Mouse (Mus musculus) liver, embryonic 12.5 days (tissue): ENCODE measurements around the gene Cul7. TPM values are rescaled to one million over a fixed set of nuclear protein-coding genes. Genes with fewer than 3 reads are reported as not detected.

Experiments used
- ATAC-seq: fragments of 200-750 bp; cut with Nextera tagmentation; 2 replicates; pipeline ENCODE4 v1.8.0; 2017; ENCODE audit warnings: moderate number of reproducible peaks, mild to moderate bottlenecking, moderate library complexity
- H3K27ac ChIP-seq: fragments of 300-500 bp; sonication (generic); 2 replicates; pipeline ENCODE4 v1.5.1; 2016; ENCODE audit warnings: mild to moderate bottlenecking
- H3K27me3 ChIP-seq: fragments of 300-500 bp; sonication (generic); replicated peaks from 2 replicates; pipeline ENCODE4 v1.6.1; 2016; ENCODE audit warnings: mild to moderate bottlenecking, moderate library complexity
- H3K36me3 ChIP-seq: fragments of 300-500 bp; sonication (generic); 2 replicates; pipeline ENCODE4 v1.6.1; 2016; ENCODE audit warnings: mild to moderate bottlenecking, moderate library complexity
- H3K4me1 ChIP-seq: fragments of 300-500 bp; sonication (generic); 2 replicates; pipeline ENCODE4 v1.6.1; 2016
- H3K4me2 ChIP-seq: fragments of 300-500 bp; sonication (generic); 2 replicates; pipeline ENCODE4 v1.6.1; 2016; ENCODE audit warnings: mild to moderate bottlenecking, moderate library complexity
- H3K4me3 ChIP-seq: fragments of 300-500 bp; sonication (generic); 2 replicates; pipeline ENCODE4 v1.5.1; 2016; ENCODE audit warnings: mild to moderate bottlenecking, moderate library complexity
- H3K9ac ChIP-seq: fragments of 300-500 bp; sonication (generic); 2 replicates; pipeline ENCODE4 v1.6.1; 2016; ENCODE audit warnings: mild to moderate bottlenecking, moderate library complexity
- H3K9me3 ChIP-seq: fragments of 300-500 bp; sonication (generic); replicated peaks from 2 replicates; pipeline ENCODE4 v1.6.1; 2016; ENCODE audit warnings: mild to moderate bottlenecking, moderate library complexity
- WGBS: fragments of 180-500 bp; shearing (Covaris S2); methylation state at CpG from one replicate; pipeline ENCODE4 v1.1.7; 2016; ENCODE audit not compliant: insufficient replicate concordance; 5-methylcytosine and 5-hydroxymethylcytosine counted together
- polyA plus RNA-seq: library from polyadenylated mRNA; unstranded; fragments of >200 nt; fragmentation: Nextera tagmentation; extraction: Ambion mirVana; gene quantifications from 2 replicates; pipeline ENCODE4 v1.2.1, GENCODE M21; 2016

Gene Cul7
- polyA plus RNA-seq, 1 experiment from 2014 or later, result 18.3 TPM

GRCm38 (mm10) chr17:46713849-46714248, 63.7 kb downstream of the Cul7 start:
- Histone ChIP-seq H3K4me3 (no peak overlapping the region), H3K4me2 (no peak overlapping the region; the same call in 1 of the 2 replicates), H3K9me3 (no peaks in the 10 kb centered on the region), H3K9ac (no peak overlapping the region), H3K4me1 (peaks cover 28% of the 10 kb centered on the region), H3K27ac (no peak overlapping the region), H3K27me3 (no peaks in the 10 kb centered on the region), H3K36me3 (peaks cover 46% of the 10 kb centered on the region)
- WGBS, result 85% methylated on average over 9 of the region's 9 CpGs
- ATAC-seq, result no peak

Other genes with a start within 250 kb of the Cul7 start
- gene Crip3, start 221.4 kb upstream of the Cul7 start, polyA plus RNA-seq, result 0.25 TPM in 1 of 2 replicates, not detected in the other
- not detected in 2 replicates for gene Slc22a7, start 211.9 kb upstream of the Cul7 start, polyA plus RNA-seq
- gene Ttbk1, start 162.7 kb upstream of the Cul7 start, polyA plus RNA-seq, result 0.02 and 0.11 TPM in 2 replicates
- 38.5 and 39.3 TPM in 2 replicates for gene Dnph1, start 153.6 kb upstream of the Cul7 start, polyA plus RNA-seq
- gene Cul9, start 103.9 kb upstream of the Cul7 start, polyA plus RNA-seq, result 0.69 and 0.93 TPM in 2 replicates
- 6.6 and 6.8 TPM in 2 replicates for gene Srf, start 94.2 kb upstream of the Cul7 start, polyA plus RNA-seq
- gene Ptk7, start 20.8 kb upstream of the Cul7 start, polyA plus RNA-seq, result 16.8 and 17.7 TPM in 2 replicates
- gene Klc4, start 4.3 kb upstream of the Cul7 start, polyA plus RNA-seq, result 6.3 and 6.6 TPM in 2 replicates
- gene Mrpl2, start 4.1 kb upstream of the Cul7 start, polyA plus RNA-seq, result 95.0 and 106 TPM in 2 replicates
- 37.0 and 37.3 TPM in 2 replicates for gene Rrp36, start 24.0 kb downstream of the Cul7 start, polyA plus RNA-seq
- gene Mea1, start 28.5 kb downstream of the Cul7 start, polyA plus RNA-seq, result 67.4 and 77.4 TPM in 2 replicates
- gene Klhdc3, start 30.6 kb downstream of the Cul7 start, polyA plus RNA-seq, result 83.4 and 85.0 TPM in 2 replicates
- 48.3 and 49.1 TPM in 2 replicates for gene Ppp2r5d, start 54.8 kb downstream of the Cul7 start, polyA plus RNA-seq
- gene Pex6, start 61.1 kb downstream of the Cul7 start, polyA plus RNA-seq, result 20.7 and 21.1 TPM in 2 replicates
- gene Gnmt, start 78.8 kb downstream of the Cul7 start, polyA plus RNA-seq, result 5.8 and 6.7 TPM in 2 replicates
- 39.6 and 39.7 TPM in 2 replicates for gene Cnpy3, start 101.9 kb downstream of the Cul7 start, polyA plus RNA-seq
- gene Ptcra, start 113.4 kb downstream of the Cul7 start, polyA plus RNA-seq, result 0.60 and 0.62 TPM in 2 replicates
- 55.2 and 56.5 TPM in 2 replicates for gene 2310039H08Rik, start 122.3 kb downstream of the Cul7 start, polyA plus RNA-seq
- 140 and 144 TPM in 2 replicates for gene Rpl7l1, start 132.3 kb downstream of the Cul7 start, polyA plus RNA-seq
- 4.8 and 5.2 TPM in 2 replicates for gene Bicral, start 208.1 kb downstream of the Cul7 start, polyA plus RNA-seq
- 34.2 and 36.4 TPM in 2 replicates for gene Tbcc, start 240.3 kb downstream of the Cul7 start, polyA plus RNA-seq